Mouse (Mus musculus) activated CD4-positive, CD25-positive, alpha-beta regulatory T cell, adult 9 weeks (primary cell): Measurements from ENCODE around the gene Zfp414. TPM values are rescaled to one million over a fixed set of nuclear protein-coding genes. Genes with fewer than 3 reads are reported as not detected.

Experiments
- polyA plus RNA-seq: library from polyadenylated mRNA; unstranded; fragments of 100-300 nt; shearing (Covaris generic); gene quantifications from one replicate; pipeline ENCODE4 v1.2.1, GENCODE M21; 2017

The Zfp414 gene
- polyA plus RNA-seq = 58.2 TPM

DNA sequence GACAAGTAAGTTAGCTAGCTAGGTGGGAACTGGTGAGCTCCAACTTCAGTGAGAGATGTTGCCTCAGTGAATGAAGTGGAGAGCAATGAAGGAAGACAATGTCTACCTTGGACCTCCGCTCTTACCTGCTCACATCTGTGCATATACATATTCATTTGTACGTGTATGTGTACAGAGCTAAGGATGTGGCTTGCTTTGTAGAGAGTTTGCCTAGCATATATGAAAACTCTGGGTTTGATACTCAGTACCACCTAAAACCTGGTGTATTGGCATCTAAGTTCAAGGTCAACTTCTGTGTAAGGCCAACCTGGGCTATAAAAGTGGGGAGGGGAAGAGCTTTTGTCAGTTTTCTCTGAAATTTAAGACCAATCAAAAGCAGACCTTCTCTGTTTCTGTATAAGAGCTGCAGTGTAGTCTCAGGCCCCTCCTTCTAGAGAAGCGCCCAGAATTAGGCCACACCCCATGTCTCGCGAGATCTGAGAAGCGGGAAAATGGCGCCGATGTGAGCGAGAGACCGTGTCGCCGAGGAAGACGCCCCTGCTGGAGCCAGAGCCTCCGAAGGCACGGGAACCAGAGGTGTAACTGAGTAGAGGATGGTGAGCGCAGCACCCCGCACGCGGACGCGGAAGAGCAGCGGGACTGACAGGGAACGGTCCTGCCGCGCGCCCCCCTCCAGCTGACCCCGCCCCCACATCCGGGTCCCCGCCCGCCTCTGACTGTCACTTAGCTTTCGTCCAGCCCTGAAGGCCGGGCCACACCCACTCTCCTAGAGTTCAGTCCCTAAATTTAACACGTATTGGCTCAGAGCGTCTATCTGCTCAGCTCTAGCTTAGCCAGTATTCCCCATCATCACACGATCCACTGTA, at the start of gene Zfp414:
TSS of gene Zfp414 (plus strand) at position 470 of the 866 bp plus-strand sequence.

DNA sequence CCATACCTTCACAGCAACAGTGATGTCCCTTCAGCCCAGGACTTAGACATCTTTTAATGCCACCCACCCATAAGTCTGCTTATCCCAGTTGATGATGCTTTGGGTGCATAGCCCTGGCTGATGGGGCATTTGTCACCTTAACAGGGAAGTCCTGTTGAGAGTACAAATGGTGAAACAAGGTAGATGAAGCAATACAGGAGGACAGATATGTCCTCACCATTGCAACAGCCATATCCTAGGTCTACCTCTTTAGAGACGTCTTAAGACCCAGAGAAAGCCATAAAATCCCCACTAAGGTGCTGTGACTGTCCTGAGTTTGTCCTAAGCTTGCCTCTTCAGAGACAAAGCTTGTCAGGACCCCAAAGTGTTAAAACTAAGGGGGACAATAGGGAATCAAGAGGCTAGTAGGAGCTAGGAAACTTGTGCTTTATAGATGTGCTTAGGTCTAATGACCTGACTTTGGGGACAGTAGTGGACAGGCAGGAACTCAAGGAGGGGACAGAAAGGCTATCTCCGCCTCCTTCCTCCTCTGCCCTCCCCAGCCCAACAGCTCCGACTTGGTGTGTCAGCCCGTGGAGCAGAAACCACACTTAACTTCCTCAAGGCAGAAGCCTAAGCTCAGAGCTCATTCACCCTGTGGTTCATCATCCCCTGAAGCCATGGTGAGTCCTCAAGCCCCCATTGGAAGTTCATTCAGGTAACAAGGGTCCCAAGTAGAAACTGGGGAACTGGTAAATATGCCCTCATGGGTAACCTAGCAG, 8.8 kb downstream of the Zfp414 start, which contains the start of gene Pram1:
TSS of gene Pram1 (plus strand) at position 541 of the 761 bp plus-strand sequence.

Other genes with a start within 250 kb of the Zfp414 start
- gene Zfp101, start 234.4 kb upstream of the Zfp414 start, polyA plus RNA-seq = 7.7 TPM
- gene Actl9, start 196.2 kb upstream of the Zfp414 start, polyA plus RNA-seq = not detected
- 138 TPM for gene Adamts10, start 104.9 kb upstream of the Zfp414 start, polyA plus RNA-seq
- gene Myo1f, start 73.4 kb upstream of the Zfp414 start, polyA plus RNA-seq = 96.0 TPM
- 2.0 TPM for gene Pram1, start 9.0 kb downstream of the Zfp414 start, polyA plus RNA-seq
- gene Hnrnpm, start 57.8 kb downstream of the Zfp414 start, polyA plus RNA-seq = 416 TPM
- 50.9 TPM for gene March2, start 89.6 kb downstream of the Zfp414 start, polyA plus RNA-seq
- 298 TPM for gene Rab11b, start 131.4 kb downstream of the Zfp414 start, polyA plus RNA-seq
- gene Angptl4, start 152.7 kb downstream of the Zfp414 start, polyA plus RNA-seq = 4.4 TPM
- 3.4 TPM for gene Kank3, start 181.4 kb downstream of the Zfp414 start, polyA plus RNA-seq
- gene Rps28, start 195.5 kb downstream of the Zfp414 start, polyA plus RNA-seq = 1,074 TPM
- gene Ndufa7, start 195.5 kb downstream of the Zfp414 start, polyA plus RNA-seq = 386 TPM
- gene Cd320, start 214.0 kb downstream of the Zfp414 start, polyA plus RNA-seq = 32.2 TPM
- not detected for gene Gm7029, start 244.7 kb downstream of the Zfp414 start, polyA plus RNA-seq